Mouse (Mus musculus): Measurements from ENCODE around the gene Elmo1. TPM values are rescaled to one million over a fixed set of nuclear protein-coding genes. Genes with fewer than 3 reads are reported as not detected.

Gene Elmo1
- total and polyA plus RNA-seq, 3 experiments, result 0.16 to 5.3 TPM; not detected in 1

DNA sequence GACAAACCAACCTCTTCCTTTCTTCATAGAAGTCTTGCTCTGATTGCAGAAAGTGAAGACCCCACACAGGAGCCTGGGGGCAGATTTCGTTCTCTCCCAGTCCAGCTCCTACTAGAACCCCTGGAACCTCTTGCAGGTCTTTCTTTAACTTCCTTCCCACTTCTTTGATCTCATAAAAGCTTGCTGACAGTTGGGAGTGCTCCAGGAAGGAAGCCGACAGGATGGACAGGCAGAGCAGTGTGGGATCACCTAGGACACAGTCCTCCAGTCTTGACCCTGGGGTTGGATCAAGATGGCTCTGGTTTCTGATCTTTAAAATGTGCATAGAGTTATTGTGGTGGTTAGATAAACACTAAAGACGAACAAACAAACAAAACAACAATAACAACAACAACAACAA is 147.8 kb downstream of the Elmo1 start:
- H3K9me3 ChIP-seq (replicated peaks), result peaks cover 5% of the 10 kb centered on the region; the same call in 1 of the 2 replicates
- H3K36me3 ChIP-seq (replicated peaks), result no peaks in the 10 kb centered on the region
- DNase-seq (ENCODE audit: low spot score), result no peak
- H3K4me1 ChIP-seq (ENCODE audit: insufficient read depth, low read depth, low read length), result no peaks in the 10 kb centered on the region
- H3K4me3 ChIP-seq (ENCODE audit: low read depth, low read length), result no peak overlapping the region
- H3K27me3 ChIP-seq (ENCODE audit: insufficient read depth, low read length), result no peaks in the 10 kb centered on the region
- no peak for ATAC-seq (ENCODE audit: extremely low read depth, insufficient number of reproducible peaks, low FRiP score, poor library complexity, severe bottlenecking)
- TF ChIP-seq GATA1 (IDR thresholded peaks at IDR 0.05; ENCODE audit: borderline replicate concordance, low read length) (no peak), POLR2AphosphoS5 (IDR thresholded peaks at IDR 0.05; ENCODE audit: insufficient replicate concordance, low read depth, low read length) (no peak)

GRCm38 (mm10) chr13:20238743-20239142 is 148.3 kb downstream of the Elmo1 start:
- DNase-seq (ENCODE audit: low spot score), result no peak
- Histone ChIP-seq H3K4me1 (ENCODE audit: insufficient read depth, low read depth, low read length) (no peaks in the 10 kb centered on the region), H3K36me3 (replicated peaks) (no peaks in the 10 kb centered on the region), H3K27me3 (ENCODE audit: insufficient read depth, low read length) (no peaks in the 10 kb centered on the region), H3K4me3 (ENCODE audit: low read depth, low read length) (no peak overlapping the region), H3K9me3 (replicated peaks) (peaks cover 5% of the 10 kb centered on the region; the same call in 1 of the 2 replicates)
- no peak for ATAC-seq (ENCODE audit: extremely low read depth, insufficient number of reproducible peaks, low FRiP score, poor library complexity, severe bottlenecking)
- TF ChIP-seq CTCF (IDR thresholded peaks at IDR 0.05; ENCODE audit: low read depth, low read length) (no peak), GATA2 (IDR thresholded peaks at IDR 0.05; ENCODE audit: borderline replicate concordance, low read depth, low read length) (no peak), GATA1 (IDR thresholded peaks at IDR 0.05; ENCODE audit: borderline replicate concordance, low read length) (no peak), POLR2AphosphoS5 (IDR thresholded peaks at IDR 0.05; ENCODE audit: insufficient replicate concordance, low read depth, low read length) (no peak), TAL1 (conservative IDR thresholded peaks at IDR 0.05; ENCODE audit: low read depth, low read length) (no peak)

- no peak for TF ChIP-seq GATA1 (IDR thresholded peaks at IDR 0.05; ENCODE audit: borderline replicate concordance, low read length)
- TF ChIP-seq POLR2AphosphoS5 (IDR thresholded peaks at IDR 0.05; ENCODE audit: insufficient replicate concordance, low read depth, low read length), result no peak
- TF ChIP-seq TAL1 (conservative IDR thresholded peaks at IDR 0.05; ENCODE audit: low read depth, low read length), result no peak
- no peak for TF ChIP-seq CTCF (IDR thresholded peaks at IDR 0.05; ENCODE audit: low read depth, low read length)
- TF ChIP-seq GATA2 (IDR thresholded peaks at IDR 0.05; ENCODE audit: borderline replicate concordance, low read depth, low read length), result no peak
These were observed 159.8 kb downstream of the Elmo1 start for GRCm38 (mm10) chr13:20250069-20250668.

GRCm38 (mm10) chr13:20254911-20255310 is 164.5 kb downstream of the Elmo1 start:
- no peaks in the 10 kb centered on the region for H3K36me3 ChIP-seq (replicated peaks)
- H3K9me3 ChIP-seq (replicated peaks), result no peaks in the 10 kb centered on the region
- no peaks in the 10 kb centered on the region for H3K27me3 ChIP-seq (ENCODE audit: insufficient read depth, low read length)
- no peak for ATAC-seq (ENCODE audit: extremely low read depth, insufficient number of reproducible peaks, low FRiP score, poor library complexity, severe bottlenecking)
- no peaks in the 10 kb centered on the region for H3K4me1 ChIP-seq (ENCODE audit: insufficient read depth, low read depth, low read length)
- H3K4me3 ChIP-seq (ENCODE audit: low read depth, low read length), result no peak overlapping the region
- TF ChIP-seq POLR2AphosphoS5 (IDR thresholded peaks at IDR 0.05; ENCODE audit: insufficient replicate concordance, low read depth, low read length), result no peak
- no peak for TF ChIP-seq CTCF (IDR thresholded peaks at IDR 0.05; ENCODE audit: low read depth, low read length)
- no peak for TF ChIP-seq GATA1 (IDR thresholded peaks at IDR 0.05; ENCODE audit: borderline replicate concordance, low read length)
- TF ChIP-seq GATA2 (IDR thresholded peaks at IDR 0.05; ENCODE audit: borderline replicate concordance, low read depth, low read length), result no peak
- DNase-seq (ENCODE audit: low spot score), result no peak

More at GRCm38 (mm10) chr13:20250069-20250668, 159.8 kb downstream of the Elmo1 start:
- Histone ChIP-seq H3K4me1 (ENCODE audit: insufficient read depth, low read depth, low read length) (no peaks in the 10 kb centered on the region), H3K27me3 (ENCODE audit: insufficient read depth, low read length) (0 out of 2 replicates have a peak, but pooled peaks cover 2% of the 10 kb centered on the region), H3K9me3 (replicated peaks) (no peaks in the 10 kb centered on the region), H3K36me3 (replicated peaks) (no peaks in the 10 kb centered on the region), H3K4me3 (ENCODE audit: low read depth, low read length) (no peak overlapping the region)
- DNase-seq (ENCODE audit: low spot score) (no peak), ATAC-seq (ENCODE audit: extremely low read depth, insufficient number of reproducible peaks, low FRiP score, poor library complexity, severe bottlenecking) (no peak)

DNA sequence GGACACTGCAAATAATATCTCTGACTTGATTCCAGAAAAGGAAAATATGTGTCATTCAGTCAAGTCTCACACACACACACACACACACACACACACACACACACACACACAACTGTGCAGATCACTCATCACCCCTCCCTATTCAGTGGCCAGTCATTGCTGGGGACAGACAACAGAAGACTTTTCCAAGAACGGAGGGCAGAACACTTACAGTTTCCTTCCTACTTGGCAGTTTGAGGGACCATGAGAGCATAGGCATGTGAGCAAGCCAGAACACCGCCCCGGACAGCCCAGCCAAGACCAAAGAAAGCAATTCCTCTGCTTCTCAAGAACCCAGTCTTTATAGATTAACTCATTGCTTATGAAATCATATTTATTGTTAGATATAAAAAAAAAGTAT is 165.0 kb downstream of the Elmo1 start:
- no peaks in the 10 kb centered on the region for H3K36me3 ChIP-seq (replicated peaks)
- no peaks in the 10 kb centered on the region for H3K4me1 ChIP-seq (ENCODE audit: insufficient read depth, low read depth, low read length)
- no peak for DNase-seq (ENCODE audit: low spot score)
- no peak for ATAC-seq (ENCODE audit: extremely low read depth, insufficient number of reproducible peaks, low FRiP score, poor library complexity, severe bottlenecking)
- TF ChIP-seq GATA2 (IDR thresholded peaks at IDR 0.05; ENCODE audit: borderline replicate concordance, low read depth, low read length) (no peak), CTCF (IDR thresholded peaks at IDR 0.05; ENCODE audit: low read depth, low read length) (no peak), POLR2AphosphoS5 (IDR thresholded peaks at IDR 0.05; ENCODE audit: insufficient replicate concordance, low read depth, low read length) (no peak), GATA1 (IDR thresholded peaks at IDR 0.05; ENCODE audit: borderline replicate concordance, low read length) (no peak), TAL1 (conservative IDR thresholded peaks at IDR 0.05; ENCODE audit: low read depth, low read length) (no peak)
- H3K4me3 ChIP-seq (ENCODE audit: low read depth, low read length), result no peak overlapping the region
- no peaks in the 10 kb centered on the region for H3K9me3 ChIP-seq (replicated peaks)
- no peaks in the 10 kb centered on the region for H3K27me3 ChIP-seq (ENCODE audit: insufficient read depth, low read length)

DNA sequence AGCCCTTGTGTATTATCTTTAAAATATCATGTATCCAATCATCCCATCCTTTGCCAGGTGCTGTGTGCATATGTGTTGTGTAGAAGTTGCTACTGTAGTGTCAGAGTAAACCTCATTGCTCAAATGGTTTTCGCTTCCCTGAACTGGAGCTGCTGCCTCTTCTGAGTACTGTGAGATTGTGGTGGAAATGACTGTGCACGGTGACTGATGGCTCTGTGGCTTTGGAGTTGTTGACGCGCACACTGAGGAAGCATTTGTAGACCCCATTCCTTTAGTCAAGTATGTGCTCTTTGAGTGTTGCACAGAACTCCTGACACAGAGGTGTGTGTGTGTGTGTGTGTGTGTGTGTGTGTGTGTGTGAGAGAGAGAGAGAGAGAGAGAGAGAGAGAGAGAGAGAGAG is 166.2 kb downstream of the Elmo1 start:
- DNase-seq (ENCODE audit: low spot score), result no peak
- no peak for TF ChIP-seq CTCF (IDR thresholded peaks at IDR 0.05; ENCODE audit: low read depth, low read length)
- no peak for TF ChIP-seq GATA2 (IDR thresholded peaks at IDR 0.05; ENCODE audit: borderline replicate concordance, low read depth, low read length)
- no peak for TF ChIP-seq GATA1 (IDR thresholded peaks at IDR 0.05; ENCODE audit: borderline replicate concordance, low read length)
- TF ChIP-seq TAL1 (conservative IDR thresholded peaks at IDR 0.05; ENCODE audit: low read depth, low read length), result no peak
- TF ChIP-seq POLR2AphosphoS5 (IDR thresholded peaks at IDR 0.05; ENCODE audit: insufficient replicate concordance, low read depth, low read length), result no peak
- ATAC-seq (ENCODE audit: extremely low read depth, insufficient number of reproducible peaks, low FRiP score, poor library complexity, severe bottlenecking), result no peak
- no peaks in the 10 kb centered on the region for H3K27me3 ChIP-seq (ENCODE audit: insufficient read depth, low read length)
- no peak overlapping the region for H3K4me3 ChIP-seq (ENCODE audit: low read depth, low read length)
- no peaks in the 10 kb centered on the region for H3K4me1 ChIP-seq (ENCODE audit: insufficient read depth, low read depth, low read length)
- no peaks in the 10 kb centered on the region for H3K9me3 ChIP-seq (replicated peaks)
- no peaks in the 10 kb centered on the region for H3K36me3 ChIP-seq (replicated peaks)
